Mouse (Mus musculus) thymus, adult 2 months (tissue): ENCODE measurements around the gene Olfr1045. TPM values are rescaled to one million over a fixed set of nuclear protein-coding genes. Genes with fewer than 3 reads are reported as not detected.
"Not testable (repeated sequence)": the region's sequence is repeated elsewhere in the genome, so short reads cannot be mapped to it uniquely, and the experiment has no call there.

Experiments
- DNase-seq: peaks from one replicate; pipeline ENCODE4 v3.0.0; 2021
- H3K27ac ChIP-seq: fragments of 200-500 bp; 2 replicates; pipeline ENCODE4 v1.5.1; 2012; ENCODE audit warnings: low read length, control low read depth; ENCODE audit not compliant: control insufficient read depth, insufficient read depth
- H3K27me3 ChIP-seq: fragments of 200-500 bp; 2 replicates; pipeline ENCODE4 v1.6.1; 2012; ENCODE audit warnings: mild to moderate bottlenecking, low read length, moderate library complexity, mixed read lengths; ENCODE audit not compliant: control insufficient read depth, insufficient read depth
- H3K36me3 ChIP-seq: fragments of 200-500 bp; 2 replicates; pipeline ENCODE4 v1.6.1; 2012; ENCODE audit warnings: mild to moderate bottlenecking, low read length, moderate library complexity; ENCODE audit not compliant: control insufficient read depth, insufficient read depth
- H3K4me1 ChIP-seq: fragments of 200-500 bp; replicated peaks from 2 replicates; pipeline ENCODE4 v1.6.1; 2012; ENCODE audit warnings: low read length; ENCODE audit not compliant: control insufficient read depth, insufficient read depth
- H3K4me3 ChIP-seq: fragments of 200-500 bp; 2 replicates; pipeline ENCODE4 v1.5.1; 2012; ENCODE audit warnings: mild to moderate bottlenecking, low read length, control low read depth, moderate library complexity; ENCODE audit not compliant: control insufficient read depth, insufficient read depth
- CTCF ChIP-seq: fragments of 200-500 bp; IDR thresholded peaks from 2 replicates; pipeline ENCODE4 v1.5.1; 2012; ENCODE audit warnings: mild to moderate bottlenecking, control low read depth, low read length, moderate library complexity, borderline replicate concordance; ENCODE audit not compliant: control insufficient read depth, poor library complexity, insufficient read depth; ENCODE audit errors: extremely low read depth
- POLR2A ChIP-seq: fragments of 200-500 bp; IDR thresholded peaks from 2 replicates; pipeline ENCODE4 v1.6.1; 2012; ENCODE audit warnings: mild to moderate bottlenecking, low read length, control low read depth, moderate library complexity; ENCODE audit not compliant: control insufficient read depth, poor library complexity, insufficient read depth; ENCODE audit errors: extremely low read depth
- WGBS: fragments of 180-500 bp; shearing (Covaris S2); methylation state at CpG from one replicate; pipeline ENCODE4 v1.1.7; 2018; 5-methylcytosine and 5-hydroxymethylcytosine counted together
- polyA plus RNA-seq: library from polyadenylated mRNA; depleted of rRNA; stranded (reverse); fragments of >200 nt; gene quantifications from 2 replicates; pipeline ENCODE4 v1.2.3, GENCODE M21; 2012; rRNA removed

Olfr1045 gene
- polyA plus RNA-seq, 1 experiment, result not detected

GRCm38 (mm10) chr2:86177720-86178119 is 25.1 kb downstream of the Olfr1045 start, which contains the start of gene Olfr1044:
Olfr1044 (minus strand) TSS chr2:86177820.
- Histone ChIP-seq H3K36me3 (no peaks in the 10 kb centered on the region), H3K27ac (no peak within 1 kb of the TSS)
- TF ChIP-seq CTCF (no peak), POLR2A (no peak)

DNA sequence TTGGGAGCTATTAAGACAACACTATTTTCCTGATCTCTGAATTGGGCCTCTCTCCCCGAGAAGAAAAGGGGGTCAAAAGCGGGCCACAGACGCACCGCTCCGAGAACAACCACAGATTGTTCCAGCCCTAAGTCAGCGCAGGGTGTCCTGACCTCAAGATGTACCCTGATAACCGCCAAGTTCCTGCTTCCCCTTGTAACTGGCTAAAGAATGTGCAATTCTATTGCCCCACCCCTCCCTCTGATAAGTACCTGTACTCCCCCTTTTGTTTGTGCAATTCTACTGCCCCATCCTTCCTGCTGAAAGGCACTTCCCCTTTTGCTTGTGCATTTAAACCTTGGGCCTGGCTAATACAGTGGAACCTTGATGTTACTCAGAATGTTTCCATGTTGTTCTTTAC is 27.4 kb downstream of the Olfr1045 start:
- H3K4me1 ChIP-seq, H3K27me3 ChIP-seq, H3K27ac ChIP-seq, H3K36me3 ChIP-seq, H3K4me3 ChIP-seq, DNase-seq: not testable (repeated sequence)
- WGBS, result 29% methylated on average over 7 of the region's 7 CpGs

More at GRCm38 (mm10) chr2:86177720-86178119, 25.1 kb downstream of the Olfr1045 start, which contains the start of gene Olfr1044:
- no peaks in the 10 kb centered on the region for H3K4me1 ChIP-seq
- no peak within 1 kb of the TSS for H3K4me3 ChIP-seq
- no peak for DNase-seq
- H3K27me3 ChIP-seq, result no peaks in the 10 kb centered on the region

DNA sequence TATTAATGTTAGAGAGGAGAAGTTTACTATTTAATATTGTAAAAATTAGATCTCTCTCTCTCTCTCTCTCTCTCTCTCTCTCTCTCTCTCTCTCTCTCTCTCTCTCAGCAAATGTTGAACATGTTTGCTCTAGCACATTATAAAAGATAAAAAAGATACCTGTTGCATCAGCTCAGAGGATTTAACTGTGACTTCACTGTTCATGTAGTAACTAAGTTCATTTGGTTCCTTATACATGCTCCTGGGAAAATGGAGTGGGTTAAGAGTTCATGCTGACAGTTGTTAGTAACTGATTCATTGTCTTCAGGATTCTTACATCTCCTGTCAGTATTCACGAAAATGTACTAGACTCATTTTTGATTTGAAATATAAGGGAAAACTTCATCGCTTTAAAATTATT is 35.4 kb downstream of the Olfr1045 start, which contains the start of gene Olfr1043:
Olfr1043 (minus strand) TSS at position 101 of the 400 bp plus-strand sequence.
- no peak for DNase-seq
- 91% methylated on average over 2 of the region's 2 CpGs for WGBS
- no peaks in the 10 kb centered on the region for H3K27me3 ChIP-seq
- H3K4me1 ChIP-seq, result no peaks in the 10 kb centered on the region
- H3K36me3 ChIP-seq, result no peaks in the 10 kb centered on the region
- H3K27ac ChIP-seq, result no peak within 1 kb of the TSS
- no peak for TF ChIP-seq POLR2A
- TF ChIP-seq CTCF, result no peak
- H3K4me3 ChIP-seq, result no peak within 1 kb of the TSS

GRCm38 (mm10) chr2:86161738-86162137 is 41.1 kb downstream of the Olfr1045 start, which contains the start of gene Olfr1042:
Olfr1042 (minus strand) TSS chr2:86161838.
- no peaks in the 10 kb centered on the region for H3K36me3 ChIP-seq
- H3K4me1 ChIP-seq, result no peaks in the 10 kb centered on the region
- WGBS, result 96% methylated on average over 2 of the region's 2 CpGs
- DNase-seq, result no peak
- H3K27me3 ChIP-seq, result no peaks in the 10 kb centered on the region
- no peak within 1 kb of the TSS for H3K27ac ChIP-seq
- H3K4me3 ChIP-seq, result no peak within 1 kb of the TSS
- TF ChIP-seq POLR2A, result no peak
- TF ChIP-seq CTCF, result no peak

DNA sequence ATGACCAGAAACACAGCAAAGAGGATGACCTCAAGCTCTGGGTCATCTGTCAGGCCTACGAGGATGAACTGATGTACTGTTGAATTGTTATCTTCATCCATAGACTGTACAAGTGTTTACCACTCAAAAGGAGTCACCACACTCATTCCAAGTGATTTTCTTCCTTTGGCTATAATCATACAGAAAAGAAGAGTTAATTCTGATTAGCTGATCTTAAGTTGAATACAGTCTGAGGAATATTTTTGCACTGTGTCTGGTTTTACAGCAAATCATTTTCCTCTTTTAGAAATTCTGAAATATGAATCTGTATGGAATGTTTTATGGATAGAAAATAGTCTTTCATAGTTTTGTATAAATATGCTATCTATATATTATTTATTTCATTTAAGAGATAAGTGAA is 56.2 kb downstream of the Olfr1045 start, which contains the start of gene Olfr1040:
Olfr1040 (minus strand) TSS at position 101 of the 400 bp plus-strand sequence.
- Histone ChIP-seq H3K27ac (no peak within 1 kb of the TSS), H3K4me3 (no peak within 1 kb of the TSS), H3K4me1 (no peaks in the 10 kb centered on the region), H3K27me3 (no peaks in the 10 kb centered on the region), H3K36me3 (no peaks in the 10 kb centered on the region)
- TF ChIP-seq CTCF (no peak), POLR2A (no peak)
- 84% methylated on average over 1 of the region's 1 CpGs for WGBS
- no peak for DNase-seq

Other genes starting within 250 kb of the Olfr1045 start
- not detected in 2 replicates for gene Olfr1029, start 229.1 kb downstream of the Olfr1045 start, polyA plus RNA-seq
- not detected in 2 replicates for gene Olfr1030, start 223.7 kb downstream of the Olfr1045 start, polyA plus RNA-seq
- gene Olfr1031, start 212.7 kb downstream of the Olfr1045 start, polyA plus RNA-seq, result not detected in 2 replicates
- gene Olfr1032, start 197.5 kb downstream of the Olfr1045 start, polyA plus RNA-seq, result not detected in 2 replicates
- 0.39 and 0.56 TPM in 2 replicates for gene Olfr1033, start 182.4 kb downstream of the Olfr1045 start, polyA plus RNA-seq
- 0.04 TPM in 2 replicates for gene Olfr1034, start 157.1 kb downstream of the Olfr1045 start, polyA plus RNA-seq
- not detected in 2 replicates for gene Olfr1036, start 129.0 kb downstream of the Olfr1045 start, polyA plus RNA-seq
- gene Olfr1037, start 115.6 kb downstream of the Olfr1045 start, polyA plus RNA-seq, result not detected in 2 replicates
- gene Olfr1039, start 67.1 kb downstream of the Olfr1045 start, polyA plus RNA-seq, result not detected in 2 replicates
- gene Olfr1040, start 56.3 kb downstream of the Olfr1045 start, polyA plus RNA-seq, result not detected in 2 replicates
- not detected in 2 replicates for gene Olfr1042, start 41.2 kb downstream of the Olfr1045 start, polyA plus RNA-seq
- gene Olfr1043, start 35.5 kb downstream of the Olfr1045 start, polyA plus RNA-seq, result not detected in 2 replicates
- gene Olfr1044, start 25.2 kb downstream of the Olfr1045 start, polyA plus RNA-seq, result not detected in 2 replicates
- not detected in 2 replicates for gene Olfr52, start 17.3 kb downstream of the Olfr1045 start, polyA plus RNA-seq
- gene Olfr1046, start 16.3 kb upstream of the Olfr1045 start, polyA plus RNA-seq, result not detected in 2 replicates
- gene Olfr1047, start 28.4 kb upstream of the Olfr1045 start, polyA plus RNA-seq, result not detected in 2 replicates
- gene Olfr1048, start 37.3 kb upstream of the Olfr1045 start, polyA plus RNA-seq, result not detected in 2 replicates
- gene Olfr1049, start 55.3 kb upstream of the Olfr1045 start, polyA plus RNA-seq, result not detected in 2 replicates
- not detected in 2 replicates for gene Olfr1051, start 76.1 kb upstream of the Olfr1045 start, polyA plus RNA-seq
- not detected in 2 replicates for gene Olfr1052, start 89.4 kb upstream of the Olfr1045 start, polyA plus RNA-seq
- not detected in 2 replicates for gene Olfr1053, start 112.3 kb upstream of the Olfr1045 start, polyA plus RNA-seq
- not detected in 2 replicates for gene Olfr1054, start 132.4 kb upstream of the Olfr1045 start, polyA plus RNA-seq
- not detected in 2 replicates for gene Olfr1055, start 147.3 kb upstream of the Olfr1045 start, polyA plus RNA-seq
- not detected in 2 replicates for gene Olfr1056, start 159.5 kb upstream of the Olfr1045 start, polyA plus RNA-seq
- not detected in 2 replicates for gene Olfr1057, start 175.4 kb upstream of the Olfr1045 start, polyA plus RNA-seq
- not detected in 2 replicates for gene Olfr1058, start 185.6 kb upstream of the Olfr1045 start, polyA plus RNA-seq
- not detected in 2 replicates for gene Olfr1061, start 211.0 kb upstream of the Olfr1045 start, polyA plus RNA-seq
- 0.15 TPM in 1 of 2 replicates, not detected in the other for gene Olfr1062, start 223.7 kb upstream of the Olfr1045 start, polyA plus RNA-seq
- 0.09 TPM in 1 of 2 replicates, not detected in the other for gene Olfr1065, start 247.6 kb upstream of the Olfr1045 start, polyA plus RNA-seq